ENCODE assay signal across 20 mouse cellular contexts in the genomic region with DNA sequence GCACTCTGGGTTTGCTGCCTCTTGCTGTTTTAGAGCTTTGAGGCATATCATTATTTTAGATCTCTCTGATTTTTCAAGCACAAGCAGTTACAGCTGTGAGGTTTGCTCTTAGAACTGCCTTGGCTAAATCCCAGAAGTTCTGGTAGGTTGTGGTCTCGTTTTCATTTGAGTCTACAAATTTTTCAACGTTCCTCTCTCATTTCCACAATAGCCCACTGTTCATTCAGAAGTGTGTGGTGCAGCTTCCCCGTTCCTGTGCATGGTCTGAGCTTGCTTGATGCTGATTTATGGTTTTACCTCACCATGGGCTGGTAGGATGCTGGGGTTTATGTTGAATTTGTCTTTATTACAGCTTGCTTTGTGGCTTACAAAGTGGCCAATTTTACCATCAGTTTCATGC.
"Had no signal": no experiment of that assay in that cellular context is flagged by ENCODE, and none has a peak within 500 bp of the region (broad histone marks: within the 10 kb centered on the region; RNA-seq: fewer than 3 reads in every experiment).

No protein-coding gene starts in this region.

- H3K27me3 ChIP-seq: kidney, embryonic 15.5 days; limb, embryonic 15.5 days; megakaryocyte, embryonic 14.5 days had no signal

- H3K9me3 ChIP-seq: kidney, embryonic 15.5 days; limb, embryonic 15.5 days had no signal

- H3K4me1 ChIP-seq: limb, embryonic 15.5 days; megakaryocyte, embryonic 14.5 days had no signal

- H3K36me3 ChIP-seq: kidney, embryonic 15.5 days; limb, embryonic 15.5 days had no signal

- H3K9ac ChIP-seq: kidney, embryonic 15.5 days; limb, embryonic 15.5 days; liver, embryonic 14.5 days; liver, postnatal 0 days; lung, embryonic 14.5 days had no signal

- H3K4me3 ChIP-seq: kidney, embryonic 15.5 days; limb, embryonic 15.5 days; megakaryocyte, embryonic 14.5 days had no signal

- H3K27ac ChIP-seq: kidney, embryonic 15.5 days; limb, embryonic 15.5 days; liver, embryonic 14.5 days; stomach, postnatal 0 days had no signal

- ATAC-seq: intestine, postnatal 0 days; liver, postnatal 0 days; lung, postnatal 0 days had no signal

- H3K4me2 ChIP-seq: kidney, embryonic 15.5 days; limb, embryonic 15.5 days; liver, embryonic 11.5 days; lung, embryonic 14.5 days; midbrain, embryonic 11.5 days had no signal

- DNase-seq: kidney, adult 2 months; kidney, postnatal 14 days; kidney, postnatal 4 days; left cerebral cortex, postnatal 4 days; liver, postnatal 0 days; lung, embryonic 14.5 days; midbrain, embryonic 14.5 days; right cerebral cortex, postnatal 4 days; thymus, adult 2 months; thymus, postnatal 14 days; thymus, postnatal 4 days had no signal
